Mouse (Mus musculus): ENCODE measurements around the gene Catsperg1.

DNA sequence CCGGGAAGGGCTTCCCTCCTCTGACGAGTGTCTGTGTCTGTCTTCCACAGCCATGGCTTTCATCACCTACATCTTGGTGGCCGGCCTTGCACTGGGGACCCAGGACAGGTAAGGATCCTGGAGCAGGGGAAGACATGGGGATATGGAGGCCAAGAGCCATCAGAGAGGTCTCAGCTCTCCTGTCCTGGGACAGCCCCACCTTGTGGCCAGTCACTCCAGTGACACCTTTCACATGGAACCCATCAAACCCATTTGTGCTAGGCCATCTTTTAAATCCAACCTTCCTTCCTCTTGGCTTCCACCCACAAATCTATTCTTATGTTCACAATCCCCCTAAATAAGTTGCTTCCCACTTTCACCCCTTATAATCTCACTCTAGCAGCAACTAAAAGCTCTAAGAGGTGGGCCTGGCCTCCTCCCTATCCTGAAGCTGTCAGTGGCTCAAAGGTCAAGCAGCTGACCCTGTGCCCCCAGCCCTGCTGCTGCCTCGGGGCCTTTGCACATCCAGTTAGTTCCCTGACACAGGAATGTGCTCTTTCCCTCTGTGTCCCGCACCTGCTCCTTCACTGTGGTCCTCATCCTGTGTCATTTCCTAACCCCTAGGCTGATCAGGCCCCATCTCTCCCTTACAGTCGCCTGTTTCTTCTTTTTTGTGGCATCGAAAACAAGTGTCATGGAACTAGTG, 31.0 kb upstream of the Catsperg1 start:
- TF ChIP-seq CTCF (IDR thresholded peaks at IDR 0.05; ENCODE audit: control insufficient read depth, insufficient read depth, low read length) (peak; percentile 80), POLR2A (IDR thresholded peaks at IDR 0.05; ENCODE audit: borderline replicate concordance, control insufficient read depth, low read depth, low read length) (no peak)
